Mouse (Mus musculus) megakaryocyte, embryonic 14.5 days (primary cell): Measurements from ENCODE around the gene Il3ra.

ENCODE experiments used
- FLI1 ChIP-seq: IDR thresholded peaks from 2 replicates; pipeline ENCODE4 v1.6.1; 2012; ENCODE audit warnings: low read length, inconsistent platforms, mixed read lengths
- GATA1 ChIP-seq: IDR thresholded peaks from 3 replicates; pipeline ENCODE4 v1.6.1; 2012; ENCODE audit warnings: mixed read lengths, low read length, inconsistent platforms, borderline replicate concordance

- TF ChIP-seq GATA1 (no peak), FLI1 (no peak)
Measured at GRCm38 (mm10) chr14:14355360-14355646, 9.2 kb downstream of the Il3ra start.
